ENCODE assay signal across 21 mouse cellular contexts in genomic region chr15:93243202-93243601, GRCm38 (mm10). TPM values are rescaled to one million over a fixed set of nuclear protein-coding genes. Genes with fewer than 3 reads are reported as not detected.
DNase-seq lines count a peak whose midpoint lies in the region; ATAC-seq and TF ChIP-seq lines count a peak whose summit lies in the region.
"Had no signal": no experiment of that assay in that cellular context is flagged by ENCODE, and none has a peak within 500 bp of the region (broad histone marks: within the 10 kb centered on the region; RNA-seq: fewer than 3 reads in every experiment).

No protein-coding gene starts in this region.

- TF ChIP-seq CTCF in brain, embryonic 14.5 days (IDR thresholded peaks at IDR 0.05; ENCODE audit: borderline replicate concordance, extremely low read depth, insufficient read depth, insufficient read length), result no peak

- no peak overlapping the region for H3K27ac ChIP-seq in heart, embryonic 14.5 days (replicated peaks in 1 of 2; ENCODE audit: control insufficient read depth in 1 of 2, insufficient read depth in 1 of 2, low read depth in 2 of 2, low read length in 2 of 2)
- no peak overlapping the region for H3K27ac ChIP-seq in embryonic facial prominence, embryonic 14.5 days (replicated peaks; ENCODE audit: low read depth, low read length)
- H3K27ac ChIP-seq: forebrain, embryonic 10.5 days; forebrain, embryonic 13.5 days; hindbrain, embryonic 12.5 days; hindbrain, embryonic 15.5 days had no signal

- H3K27me3 ChIP-seq in heart, embryonic 14.5 days (ENCODE audit: control insufficient read depth, insufficient read depth, low read length), result no peaks in the 10 kb centered on the region
- H3K27me3 ChIP-seq in embryonic facial prominence, embryonic 14.5 days (replicated peaks; ENCODE audit: control insufficient read depth, insufficient read depth, low read length), result no peaks in the 10 kb centered on the region
- H3K27me3 ChIP-seq: forebrain, embryonic 13.5 days; heart, embryonic 12.5 days; hindbrain, embryonic 12.5 days; hindbrain, embryonic 15.5 days had no signal

- no peak overlapping the region for H3K4me3 ChIP-seq in heart, embryonic 14.5 days (ENCODE audit: control insufficient read depth in 1 of 2, insufficient read depth in 1 of 2, low read depth in 1 of 2, low read length in 2 of 2)
- no peak overlapping the region for H3K4me3 ChIP-seq in embryonic facial prominence, embryonic 14.5 days (ENCODE audit: low read depth, low read length)
- H3K4me3 ChIP-seq: forebrain, embryonic 10.5 days; forebrain, embryonic 13.5 days; heart, embryonic 12.5 days; hindbrain, embryonic 12.5 days; hindbrain, embryonic 15.5 days had no signal

- H3K9me3 ChIP-seq in heart, embryonic 14.5 days (ENCODE audit: control insufficient read depth, low read length), result no peaks in the 10 kb centered on the region
- 0 out of 2 replicates have a peak, but pooled peaks cover 5% of the 10 kb centered on the region for H3K9me3 ChIP-seq in embryonic facial prominence, embryonic 14.5 days (ENCODE audit: control insufficient read depth, low read length)
- H3K9me3 ChIP-seq: forebrain, embryonic 10.5 days; forebrain, embryonic 13.5 days; heart, embryonic 12.5 days; hindbrain, embryonic 12.5 days; hindbrain, embryonic 15.5 days had no signal

- H3K9ac ChIP-seq in heart, embryonic 14.5 days (ENCODE audit: low read length), result 0 out of 2 replicates have a peak overlapping the region, but pooled peaks have one; percentile 30
- H3K9ac ChIP-seq in embryonic facial prominence, embryonic 14.5 days (ENCODE audit: low read depth, low read length), result 0 out of 2 replicates have a peak overlapping the region, but pooled peaks have one; percentile 14
- H3K9ac ChIP-seq: forebrain, embryonic 13.5 days; heart, embryonic 12.5 days; hindbrain, embryonic 12.5 days; hindbrain, embryonic 15.5 days had no signal

- no peak overlapping the region for H3K4me2 ChIP-seq in heart, embryonic 14.5 days (ENCODE audit: low read length)
- H3K4me2 ChIP-seq in embryonic facial prominence, embryonic 14.5 days (ENCODE audit: low read depth, low read length), result no peak overlapping the region
- H3K4me2 ChIP-seq: forebrain, embryonic 13.5 days; heart, embryonic 12.5 days; hindbrain, embryonic 12.5 days; hindbrain, embryonic 15.5 days had no signal

- no peak for ATAC-seq in heart, embryonic 14.5 days (ENCODE audit: insufficient number of reproducible peaks, insufficient read depth, low FRiP score, low read depth)
- peak; percentile 72; the same call in 1 of the 2 replicates for ATAC-seq in embryonic facial prominence, embryonic 14.5 days (ENCODE audit: low read depth)
- ATAC-seq: CD4-positive, CD25-positive, alpha-beta regulatory T cell, adult 4 months; forebrain, embryonic 13.5 days; forebrain, embryonic 16.5 days had no signal

- H3K4me1 ChIP-seq in heart, embryonic 14.5 days (ENCODE audit: control insufficient read depth in 2 of 2, insufficient read depth in 2 of 2, low read length in 2 of 2), result peaks cover 2 to 6% of the 10 kb centered on the region in 2 experiments; a peak in 2 of 4 replicates
- H3K4me1 ChIP-seq in embryonic facial prominence, embryonic 14.5 days (ENCODE audit: control insufficient read depth, insufficient read depth, low read length), result 0 out of 2 replicates have a peak, but pooled peaks cover 2% of the 10 kb centered on the region
- H3K4me1 ChIP-seq: forebrain, embryonic 10.5 days; forebrain, embryonic 13.5 days; hindbrain, embryonic 12.5 days had no signal

- TF ChIP-seq POLR2A in brain, embryonic 14.5 days (IDR thresholded peaks at IDR 0.05; ENCODE audit: borderline replicate concordance, extremely low read depth, insufficient read depth, insufficient read length, poor library complexity, severe bottlenecking), result no peak

- peaks cover 72% of the 10 kb centered on the region for H3K36me3 ChIP-seq in heart, embryonic 14.5 days (ENCODE audit: control insufficient read depth, insufficient read depth, low read length)
- H3K36me3 ChIP-seq in embryonic facial prominence, embryonic 14.5 days (ENCODE audit: control insufficient read depth, insufficient read depth, low read length), result peaks cover 64% of the 10 kb centered on the region

- no peak for DNase-seq in heart, adult 8-10 months (ENCODE audit: low spot score)
- peak; percentile 34 for DNase-seq in brain, embryonic 14.5 days (ENCODE audit: low read depth)
- peak; percentile 38 for DNase-seq in embryonic facial prominence, embryonic 14.5 days (ENCODE audit: low spot score)
- DNase-seq in layer of hippocampus, postnatal 14 days (ENCODE audit: low spot score in 2 of 2), result no peak
- DNase-seq in left cerebral cortex, postnatal 25 days (ENCODE audit: low spot score in 2 of 2), result no peak
- DNase-seq: adrenal gland, adult 2 months; adrenal gland, postnatal 14 days; cerebellum, adult 11-12 months; cerebellum, adult 8-10 months; cerebellum, postnatal 36 days; embryo, embryonic 11 days; gastrocnemius, postnatal 10 days; gastrocnemius, postnatal 36 days had no signal

- intact Hi-C loops in left cerebral cortex, postnatal 25 days (cut with DNase I), result no loop called here

- 43% methylated on average over 10 of the region's 10 CpGs for WGBS in heart, embryonic 14.5 days
- whole genome bisulfite sequencing in embryonic facial prominence, embryonic 14.5 days, result 50% methylated on average over 10 of the region's 10 CpGs

RNA-seq across cellular contexts. Expression of gene Gxylt1, which starts 31.8 kb away (rescaled TPM):
- 8.7 and 9.5 TPM in 2 replicates for polyA plus RNA-seq in heart, embryonic 14.5 days (2014; fragmentation: Nextera tagmentation; extraction: Ambion mirVana)
- total RNA-seq in heart, adult 8-10 months (2022), result 10 to 100 TPM in 3 of 4 experiments, 1 to 10 TPM in 1; 9.5 to 12.4 (median 11.0) TPM
- polyA plus RNA-seq in brain, embryonic 14.5 days (2012; rRNA removed), result 6.8 and 11.1 TPM in 2 replicates
- 14.6 and 15.1 TPM in 2 replicates for polyA plus RNA-seq in embryonic facial prominence, embryonic 14.5 days (2014; fragmentation: Nextera tagmentation; extraction: Ambion mirVana)
- 1 to 10 TPM; 9.1 to 10.0 TPM for total RNA-seq in layer of hippocampus, postnatal 14 days (2021)
- total RNA-seq in left cerebral cortex, postnatal 25 days (2021), result 10 to 100 TPM in 1 of 2 experiments, 1 to 10 TPM in 1; 9.8 to 11.3 TPM

Comparison
In these comparisons a context has a peak if more than half of its experiments do, and no peak if none do; other contexts are left out.
1. DNase-seq: peak in brain, embryonic 14.5 days (single experiment) and embryonic facial prominence, embryonic 14.5 days (single experiment); none in heart, adult 8-10 months (single experiment), layer of hippocampus, postnatal 14 days (0 of 2) and left cerebral cortex, postnatal 25 days (0 of 2).